Mouse (Mus musculus) ES-E14 (cell line): ENCODE data around the gene Gng8.

Experiments
- CHD2 ChIP-seq: IDR thresholded peaks from 2 replicates; pipeline ENCODE4 v1.6.1; 2014; ENCODE audit warnings: mild to moderate bottlenecking, low read depth, low read length, inconsistent platforms
- HCFC1 ChIP-seq: IDR thresholded peaks from 2 replicates; pipeline ENCODE4 v1.6.1; 2012; ENCODE audit warnings: low read length, inconsistent platforms, borderline replicate concordance; ENCODE audit not compliant: insufficient read depth
- MAFK ChIP-seq: IDR thresholded peaks from 2 replicates; pipeline ENCODE4 v1.6.1; 2014; ENCODE audit warnings: mild to moderate bottlenecking, low read depth, low read length, inconsistent platforms; ENCODE audit not compliant: insufficient read depth
- ZC3H11A ChIP-seq: IDR thresholded peaks from 2 replicates; pipeline ENCODE4 v1.6.1; 2012; ENCODE audit warnings: low read depth, mild to moderate bottlenecking, inconsistent platforms, low read length, borderline replicate concordance

DNA sequence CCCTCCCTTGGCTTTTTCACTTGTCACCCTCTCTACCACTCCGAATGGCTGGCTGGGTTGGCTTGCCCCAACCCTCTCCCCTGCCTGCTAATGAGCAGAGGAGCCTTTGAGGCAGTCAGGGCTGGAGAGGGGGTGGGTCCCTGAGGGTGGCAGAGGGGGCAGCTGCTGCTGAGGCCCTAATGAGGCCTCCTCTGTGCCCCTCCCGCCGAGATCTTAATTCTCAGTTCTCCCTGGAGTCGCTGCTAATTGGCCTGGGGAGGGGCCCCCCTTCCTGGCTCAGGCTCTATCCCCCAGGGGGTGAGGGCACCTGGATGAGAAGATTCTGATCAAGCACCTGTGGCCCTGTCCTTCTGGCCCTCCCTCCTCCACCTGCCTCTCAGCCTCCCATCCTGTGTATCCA lies 2.7 kb downstream of the Gng8 start:
- TF ChIP-seq ZC3H11A, result no peak
- TF ChIP-seq MAFK, result no peak
- no peak for TF ChIP-seq HCFC1
- no peak for TF ChIP-seq CHD2
